Mouse (Mus musculus) bone marrow, adult 2 months (tissue): ENCODE data around the gene Serpina3a. TPM values are rescaled to one million over a fixed set of nuclear protein-coding genes. Genes with fewer than 3 reads are reported as not detected.

Experiments used
- H3K27ac ChIP-seq: fragments of 200-500 bp; 2 replicates; pipeline ENCODE4 v1.5.1; 2012; ENCODE audit warnings: low read depth, mild to moderate bottlenecking, control low read depth, inconsistent platforms, low read length; ENCODE audit not compliant: control insufficient read depth, poor library complexity, insufficient read depth
- H3K4me1 ChIP-seq: fragments of 200-500 bp; 2 replicates; pipeline ENCODE4 v1.6.1; 2011; ENCODE audit warnings: low read length; ENCODE audit not compliant: control insufficient read depth, insufficient read depth
- H3K4me3 ChIP-seq: fragments of 200-500 bp; replicated peaks from 2 replicates; pipeline ENCODE3; 2011; ENCODE audit warnings: mild to moderate bottlenecking, low read depth, low read length, control low read depth; ENCODE audit not compliant: control insufficient read depth
- CTCF ChIP-seq: fragments of 200-500 bp; IDR thresholded peaks from 2 replicates; pipeline ENCODE4 v1.5.1; 2011; ENCODE audit warnings: low read length, control low read depth; ENCODE audit not compliant: control insufficient read depth, insufficient read depth
- POLR2A ChIP-seq: fragments of 200-500 bp; IDR thresholded peaks from 2 replicates; pipeline ENCODE4 v1.6.1; 2011; ENCODE audit warnings: low read depth, mild to moderate bottlenecking, control low read depth, low read length, borderline replicate concordance; ENCODE audit not compliant: control insufficient read depth
- WGBS: fragments of 180-500 bp; shearing (Covaris S2); methylation state at CpG from one replicate; pipeline ENCODE4 v1.1.7; 2018; 5-methylcytosine and 5-hydroxymethylcytosine counted together
- polyA plus RNA-seq: library from polyadenylated mRNA; stranded (reverse); fragments of >200 nt; gene quantifications from 2 replicates; pipeline ENCODE4 v1.2.4, GENCODE M21; 2011; ENCODE audit warnings: low replicate concordance; ENCODE audit not compliant: missing spikeins, insufficient read depth, insufficient read length

The Serpina3a gene
- polyA plus RNA-seq, 1 experiment: not detected

DNA sequence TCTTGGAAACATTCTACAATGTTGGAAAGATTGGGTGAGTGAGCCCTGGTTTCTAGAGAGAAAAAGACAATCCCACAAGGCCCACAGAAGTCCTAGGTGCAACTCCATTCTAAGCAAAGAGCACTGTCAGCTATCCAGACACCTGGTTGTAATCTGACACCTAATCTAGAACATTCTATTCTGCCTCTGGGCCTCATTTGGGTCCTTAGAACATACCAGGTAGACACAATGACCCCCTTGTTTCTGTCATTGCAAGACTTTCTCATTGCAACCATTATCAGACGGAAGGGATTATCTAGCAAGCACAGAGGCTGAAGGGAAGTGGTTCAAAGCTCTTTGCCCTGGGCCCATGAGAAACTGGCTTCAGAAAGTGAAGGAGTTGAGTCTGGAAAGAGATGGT is 21.2 kb upstream of the Serpina3a start:
- WGBS: 70% methylated on average over 1 of the region's 1 CpGs
- H3K4me1 ChIP-seq: no peaks in the 10 kb centered on the region
- no peak overlapping the region for H3K27ac ChIP-seq
- TF ChIP-seq POLR2A (no peak), CTCF (no peak)
- H3K4me3 ChIP-seq: no peak overlapping the region

DNA sequence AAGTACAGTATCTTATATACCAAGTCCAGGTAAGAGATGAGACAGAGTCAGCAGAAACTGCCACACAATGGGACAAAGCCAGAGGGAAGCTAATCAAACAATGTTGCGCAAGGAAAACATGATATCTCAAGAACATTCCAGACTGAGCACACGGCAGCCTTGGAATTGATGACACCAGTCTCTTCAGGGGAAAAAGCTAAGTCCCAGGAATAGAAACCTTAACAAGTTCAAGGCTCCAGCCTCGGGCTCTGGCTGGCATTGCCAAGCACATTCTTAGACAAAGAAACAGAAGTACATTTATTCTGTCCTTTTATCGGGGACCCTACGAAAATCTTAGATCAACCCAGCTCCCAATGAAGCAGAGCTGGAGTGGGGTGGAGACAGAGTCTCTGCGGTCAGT is 11.8 kb upstream of the Serpina3a start, which contains the start of gene Serpina5:
Serpina5 (plus strand) TSS at position 346 of the 400 bp plus-strand sequence.
- H3K27ac ChIP-seq: no peak within 1 kb of the TSS
- WGBS: 79% methylated on average over 6 of the region's 6 CpGs
- no peak for TF ChIP-seq POLR2A
- TF ChIP-seq CTCF: no peak

DNA sequence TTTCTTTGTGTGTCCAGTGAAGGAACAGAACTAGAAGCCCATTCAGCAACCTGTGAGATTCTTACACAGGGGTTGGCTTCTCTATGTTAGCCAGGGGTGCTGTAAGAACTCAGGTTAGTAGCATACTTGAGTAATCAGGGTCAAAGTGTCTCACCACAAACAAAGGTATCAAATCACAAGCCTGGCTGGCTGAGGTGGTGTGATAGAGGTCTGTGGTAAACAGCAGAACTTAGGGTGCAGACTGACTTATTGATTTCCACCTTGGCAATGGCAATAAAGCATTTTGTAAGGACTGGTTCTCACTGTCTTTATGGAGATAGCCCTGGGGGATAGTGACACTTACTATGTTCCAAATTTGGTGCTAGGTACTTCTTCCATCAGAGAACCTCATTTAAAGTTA is 6.7 kb upstream of the Serpina3a start:
- TF ChIP-seq POLR2A (no peak), CTCF (no peak)
- Histone ChIP-seq H3K4me1 (no peaks in the 10 kb centered on the region), H3K4me3 (no peak overlapping the region), H3K27ac (no peak overlapping the region)

More for the DNA sequence above, 11.8 kb upstream of the Serpina3a start, which contains the start of gene Serpina5:
- no peak within 1 kb of the TSS for H3K4me3 ChIP-seq
- H3K4me1 ChIP-seq: no peaks in the 10 kb centered on the region

DNA sequence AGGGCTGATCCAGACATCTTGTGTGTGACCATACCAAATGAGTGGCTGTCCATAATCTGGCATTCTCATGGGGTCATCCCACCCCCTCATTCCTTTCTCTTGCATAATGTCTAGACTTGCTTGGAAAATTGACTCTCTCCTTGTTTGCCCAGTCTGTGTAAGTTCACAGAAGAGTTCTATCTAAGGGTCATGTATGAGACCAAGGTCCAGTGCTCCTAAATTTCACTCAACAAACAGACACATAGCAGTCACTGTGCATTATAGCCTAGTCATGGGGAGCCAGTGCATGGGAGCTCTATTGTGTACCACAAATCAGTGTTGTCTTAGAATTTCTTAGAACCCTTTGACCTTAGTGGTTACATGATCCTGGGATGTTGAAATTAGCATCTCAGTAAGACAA is 5.6 kb upstream of the Serpina3a start:
- no peaks in the 10 kb centered on the region for H3K4me1 ChIP-seq
- TF ChIP-seq POLR2A (no peak), CTCF (no peak)
- H3K27ac ChIP-seq: no peak overlapping the region
- H3K4me3 ChIP-seq: no peak overlapping the region

DNA sequence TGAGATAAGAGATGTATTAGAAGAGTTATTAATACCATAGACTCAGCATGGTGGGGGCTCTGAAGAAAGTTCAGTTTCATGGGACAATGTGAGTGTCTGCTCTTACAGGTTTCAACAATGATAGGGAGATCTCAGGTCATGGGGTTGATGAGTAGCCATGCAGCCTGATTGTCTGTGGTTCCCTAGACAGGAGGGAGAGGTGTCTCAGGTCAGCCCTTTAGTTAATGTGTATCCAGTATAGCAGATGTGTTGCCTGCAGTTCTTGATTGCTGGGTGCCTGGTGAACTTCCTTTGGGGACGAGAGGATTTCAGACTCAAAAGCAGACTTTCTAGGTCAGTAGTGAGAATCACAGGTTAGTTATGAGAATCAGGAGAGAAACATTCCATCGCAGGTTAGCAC is 4.0 kb upstream of the Serpina3a start:
- Histone ChIP-seq H3K27ac (no peak overlapping the region), H3K4me3 (no peak overlapping the region), H3K4me1 (no peaks in the 10 kb centered on the region)
- WGBS: 82% methylated on average over 2 of the region's 2 CpGs
- TF ChIP-seq POLR2A (no peak), CTCF (no peak)

DNA sequence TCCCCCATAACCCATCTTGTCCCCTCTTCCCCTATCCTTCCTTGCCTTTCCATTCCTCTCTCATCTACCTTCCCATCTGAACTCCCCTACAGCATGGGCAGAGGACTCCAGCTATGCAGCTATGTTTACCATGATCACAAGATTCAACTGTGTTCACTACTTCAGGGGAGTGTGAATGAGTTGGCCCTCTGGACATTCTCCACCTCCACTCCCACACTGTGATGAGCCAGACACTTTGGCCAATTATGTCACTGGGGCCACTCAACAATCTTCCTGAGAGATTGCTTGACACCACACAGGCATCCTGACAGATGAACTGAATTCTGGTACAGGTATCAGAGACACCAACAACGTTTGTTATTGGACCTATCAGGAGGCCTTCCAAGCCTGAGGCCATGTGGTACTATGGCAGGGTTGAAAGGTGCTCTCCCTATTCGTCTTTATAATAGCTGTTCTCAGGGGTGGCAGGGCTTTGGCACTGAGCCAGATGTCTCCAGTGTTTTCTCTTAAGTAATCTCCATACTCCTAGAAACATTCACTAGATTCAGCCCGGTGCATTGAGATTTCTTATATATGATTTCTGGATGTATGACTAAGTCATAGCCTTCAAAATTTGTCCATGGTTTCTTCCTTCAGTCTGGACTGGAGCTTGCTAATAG is 2.5 kb downstream of the Serpina3a start:
- H3K4me3 ChIP-seq: no peak overlapping the region
- H3K27ac ChIP-seq: no peak overlapping the region
- WGBS: 66% methylated on average over 3 of the region's 3 CpGs
- H3K4me1 ChIP-seq: no peaks in the 10 kb centered on the region
- no peak for TF ChIP-seq POLR2A
- TF ChIP-seq CTCF: no peak

DNA sequence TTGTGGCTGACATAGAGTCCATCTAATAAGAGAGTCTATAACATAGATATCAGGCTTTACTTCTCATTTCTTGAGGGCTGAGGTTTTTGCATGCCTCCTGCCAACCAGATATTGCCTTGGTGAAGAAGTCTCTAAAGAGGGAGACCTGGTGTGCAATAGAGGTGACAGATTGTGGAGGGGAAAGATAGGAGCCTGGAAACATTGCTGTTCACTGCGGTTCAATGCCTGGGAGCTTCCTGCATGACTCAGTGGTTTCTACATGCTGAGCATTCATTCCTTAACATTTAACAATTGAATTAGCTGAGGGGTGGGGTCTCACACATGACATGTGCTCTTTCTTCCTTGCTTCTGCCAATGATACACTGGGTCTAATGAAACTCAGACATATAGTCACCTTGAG is 10.6 kb downstream of the Serpina3a start:
- no peak for TF ChIP-seq POLR2A
- TF ChIP-seq CTCF: no peak
- 7% methylated on average over 1 of the region's 1 CpGs for WGBS
- no peak overlapping the region for H3K27ac ChIP-seq
- no peaks in the 10 kb centered on the region; the same call in 1 of the 2 replicates for H3K4me1 ChIP-seq
- H3K4me3 ChIP-seq: no peak overlapping the region

DNA sequence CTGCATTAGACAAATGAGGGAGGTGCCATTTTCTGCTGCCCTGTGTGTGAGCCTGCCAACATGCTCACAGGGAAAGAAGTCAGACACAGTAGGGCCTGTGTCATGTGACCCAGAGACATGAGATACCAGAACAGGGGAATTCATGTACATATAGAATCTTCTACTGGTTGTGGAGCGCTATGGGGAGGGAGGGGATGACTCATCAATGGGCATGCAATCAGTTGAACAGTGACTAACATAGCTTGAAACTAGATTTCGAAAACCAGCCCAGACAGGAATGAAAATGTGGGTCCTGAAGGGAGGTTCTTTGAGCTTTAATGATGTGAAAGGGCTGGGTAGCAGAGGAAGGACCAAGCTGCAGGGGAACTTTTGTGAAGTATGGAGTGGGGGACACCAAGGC is 11.5 kb downstream of the Serpina3a start:
- Histone ChIP-seq H3K4me3 (no peak overlapping the region), H3K4me1 (no peaks in the 10 kb centered on the region; the same call in 1 of the 2 replicates), H3K27ac (no peak overlapping the region)
- TF ChIP-seq POLR2A (no peak), CTCF (no peak)
- 72% methylated on average over 2 of the region's 2 CpGs for WGBS

DNA sequence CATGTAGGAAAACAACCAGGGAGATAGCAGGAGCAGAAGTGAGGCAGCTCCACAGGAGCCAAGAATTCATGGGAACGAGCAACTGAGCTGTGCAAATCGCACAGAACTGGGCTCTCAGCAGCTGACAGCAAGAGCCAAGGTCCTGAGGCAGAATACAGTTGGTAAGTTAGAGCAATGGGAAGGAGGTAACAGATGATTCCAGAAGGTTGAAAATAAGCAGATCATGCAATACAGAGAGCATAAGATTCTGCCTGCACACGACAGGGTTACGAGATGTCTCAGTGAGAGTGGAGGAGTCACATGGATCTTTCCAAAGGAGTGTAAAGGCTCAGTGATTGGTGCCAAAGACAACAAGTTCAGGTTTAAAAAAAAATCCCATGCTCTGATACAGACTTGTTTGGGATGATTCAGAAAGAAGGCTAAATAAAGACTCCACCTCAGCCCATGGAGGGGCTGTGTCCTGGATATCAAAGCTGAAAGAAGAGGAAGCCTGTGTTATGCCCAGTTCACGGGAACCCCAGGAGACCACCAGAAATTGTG is 12.6 kb downstream of the Serpina3a start:
- Histone ChIP-seq H3K27ac (no peak overlapping the region), H3K4me1 (no peaks in the 10 kb centered on the region; the same call in 1 of the 2 replicates), H3K4me3 (no peak overlapping the region)
- WGBS: 74% methylated on average over 5 of the region's 5 CpGs
- no peak for TF ChIP-seq CTCF
- TF ChIP-seq POLR2A: no peak
